Mouse (Mus musculus) midbrain, postnatal 0 days (tissue): ENCODE measurements around the gene Acsl6. TPM values are rescaled to one million over a fixed set of nuclear protein-coding genes. Genes with fewer than 3 reads are reported as not detected.

ENCODE experiments used
- ATAC-seq: fragments of 200-750 bp; cut with Nextera tagmentation; 2 replicates; pipeline ENCODE4 v1.8.0; 2017; ENCODE audit warnings: moderate number of reproducible peaks, mild to moderate bottlenecking, moderate TSS enrichment, moderate library complexity; ENCODE audit not compliant: low FRiP score
- DNase-seq: peaks from one replicate; pipeline ENCODE4 v3.0.0-alpha.2; 2015; ENCODE audit warnings: low spot score
- H3K27ac ChIP-seq: fragments of 300-500 bp; sonication (generic); 2 replicates; pipeline ENCODE4 v1.5.1; 2014; ENCODE audit warnings: low read depth, mild to moderate bottlenecking, low read length, mixed read lengths
- H3K27me3 ChIP-seq: fragments of 300-500 bp; sonication (generic); 2 replicates; pipeline ENCODE4 v1.6.1; 2014; ENCODE audit warnings: low read length, control low read depth, mixed read lengths; ENCODE audit not compliant: insufficient read depth
- H3K36me3 ChIP-seq: fragments of 300-500 bp; sonication (generic); 2 replicates; pipeline ENCODE4 v1.6.1; 2014; ENCODE audit warnings: low read length, control low read depth, mixed read lengths; ENCODE audit not compliant: insufficient read depth
- H3K4me1 ChIP-seq: fragments of 300-500 bp; sonication (generic); 2 replicates; pipeline ENCODE4 v1.6.1; 2014; ENCODE audit warnings: mild to moderate bottlenecking, control low read depth, antibody characterized with exemption, low read length, mixed read lengths; ENCODE audit not compliant: insufficient read depth
- H3K4me2 ChIP-seq: fragments of 300-500 bp; sonication (generic); 2 replicates; pipeline ENCODE4 v1.6.1; 2014; ENCODE audit warnings: low read depth, mild to moderate bottlenecking, low read length, mixed read lengths; ENCODE audit not compliant: poor library complexity, severe bottlenecking
- H3K4me3 ChIP-seq: fragments of 300-500 bp; sonication (generic); 2 replicates; pipeline ENCODE4 v1.5.1; 2014; ENCODE audit warnings: low read depth, mild to moderate bottlenecking, low read length, moderate library complexity
- H3K9ac ChIP-seq: fragments of 300-500 bp; sonication (generic); replicated peaks from 2 replicates; pipeline ENCODE4 v1.6.1; 2014; ENCODE audit warnings: mild to moderate bottlenecking, low read length, moderate library complexity, mixed read lengths; ENCODE audit not compliant: poor library complexity, severe bottlenecking
- H3K9me3 ChIP-seq: fragments of 300-500 bp; sonication (generic); 2 replicates; pipeline ENCODE4 v1.6.1; 2016; ENCODE audit warnings: low read length, control low read depth
- CTCF ChIP-seq: IDR thresholded peaks from 2 replicates; pipeline ENCODE4 v1.5.1; 2016; ENCODE audit warnings: antibody characterized with exemption, mild to moderate bottlenecking
- WGBS: fragments of 180-500 bp; shearing (Covaris S2); extraction: QIAGEN DNeasy Blood & Tissue Kit; methylation state at CpG from one replicate; pipeline ENCODE4 v1.1.7; 2014; 5-methylcytosine and 5-hydroxymethylcytosine counted together
- polyA plus RNA-seq: library from polyadenylated mRNA; unstranded; fragments of >200 nt; fragmentation: Nextera tagmentation; extraction: Ambion mirVana; gene quantifications from 2 replicates; pipeline ENCODE4 v1.2.1, GENCODE M21; 2015
- total RNA-seq: library from RNA; depleted of rRNA; stranded (reverse); fragments of >200 nt; gene quantifications from 2 replicates; pipeline ENCODE4 v1.2.3, GENCODE M21; 2014

Acsl6 gene
- total and polyA plus RNA-seq, 2 experiments from 2014 or later: 52.6 to 64.0 TPM

DNA sequence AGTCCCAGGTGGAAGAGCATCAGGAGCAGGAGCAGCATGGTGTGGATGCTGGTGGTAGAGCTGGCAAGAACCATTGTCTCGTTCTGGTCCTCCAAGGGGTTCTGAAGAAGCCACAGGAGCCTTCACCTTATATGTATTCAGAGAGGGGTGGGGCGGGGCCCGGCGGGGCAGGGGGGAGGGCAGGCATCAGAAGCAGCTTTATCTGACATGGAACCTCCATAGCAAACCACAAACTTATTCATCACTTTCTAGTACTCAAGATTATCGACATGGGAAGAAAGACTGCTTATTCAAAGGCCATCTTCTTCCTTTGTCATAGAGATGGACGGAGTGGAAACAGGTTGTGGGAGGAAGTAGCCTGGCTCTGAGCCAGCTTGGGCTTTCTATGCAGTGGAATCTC, 36.4 kb upstream of the Acsl6 start, which contains the start of gene Il3:
TSS of gene Il3 (minus strand) at position 101 of the 400 bp plus-strand sequence.
- Histone ChIP-seq H3K27ac (no peak within 1 kb of the TSS), H3K27me3 (no peaks in the 10 kb centered on the region), H3K36me3 (no peaks in the 10 kb centered on the region), H3K4me1 (no peaks in the 10 kb centered on the region), H3K9ac (no peak within 1 kb of the TSS), H3K4me3 (no peak within 1 kb of the TSS), H3K9me3 (no peaks in the 10 kb centered on the region), H3K4me2 (no peak within 1 kb of the TSS)
- TF ChIP-seq CTCF: no peak
- DNase-seq (no peak), ATAC-seq (no peak)
- WGBS: 80% methylated on average over 6 of the region's 6 CpGs

DNA sequence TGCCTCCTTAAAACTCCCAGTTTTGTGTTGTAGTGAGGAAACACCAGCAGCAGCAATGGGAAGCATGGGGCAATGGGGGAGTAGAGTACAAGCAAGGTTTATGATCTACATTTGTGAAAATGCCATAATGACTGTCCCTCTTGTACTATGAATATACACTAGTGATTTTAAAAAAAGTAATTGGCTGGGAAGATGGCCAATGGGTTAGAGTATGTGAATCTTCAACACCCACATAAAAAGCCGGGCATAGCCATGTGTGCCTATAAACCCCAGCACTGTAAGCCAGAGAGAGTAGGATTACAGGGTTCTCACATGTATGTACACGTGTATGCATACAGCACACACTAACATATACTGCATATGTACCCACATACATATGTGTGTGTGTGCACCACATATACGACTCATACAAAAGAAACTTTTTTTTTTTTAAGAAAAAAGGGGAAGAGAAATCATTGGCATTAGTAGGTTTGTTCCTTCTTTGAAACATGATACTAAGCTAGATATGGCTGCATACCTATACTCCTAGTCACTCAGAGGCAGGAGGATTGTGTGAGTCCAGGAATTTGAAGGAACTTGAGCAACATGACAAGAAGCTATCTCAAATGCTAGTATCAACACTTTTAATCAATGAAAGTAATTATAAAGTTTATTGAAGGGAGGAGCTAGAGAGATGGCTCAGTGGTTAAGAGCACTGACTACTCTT, 34.3 kb upstream of the Acsl6 start:
- Histone ChIP-seq H3K36me3 (no peaks in the 10 kb centered on the region), H3K9me3 (no peaks in the 10 kb centered on the region), H3K9ac (no peak overlapping the region), H3K4me3 (no peak overlapping the region), H3K27ac (no peak overlapping the region), H3K27me3 (no peaks in the 10 kb centered on the region), H3K4me1 (no peaks in the 10 kb centered on the region), H3K4me2 (no peak overlapping the region)
- DNase-seq (no peak), ATAC-seq (no peak)
- 86% methylated on average over 3 of the region's 3 CpGs for WGBS
- TF ChIP-seq CTCF: no peak

DNA sequence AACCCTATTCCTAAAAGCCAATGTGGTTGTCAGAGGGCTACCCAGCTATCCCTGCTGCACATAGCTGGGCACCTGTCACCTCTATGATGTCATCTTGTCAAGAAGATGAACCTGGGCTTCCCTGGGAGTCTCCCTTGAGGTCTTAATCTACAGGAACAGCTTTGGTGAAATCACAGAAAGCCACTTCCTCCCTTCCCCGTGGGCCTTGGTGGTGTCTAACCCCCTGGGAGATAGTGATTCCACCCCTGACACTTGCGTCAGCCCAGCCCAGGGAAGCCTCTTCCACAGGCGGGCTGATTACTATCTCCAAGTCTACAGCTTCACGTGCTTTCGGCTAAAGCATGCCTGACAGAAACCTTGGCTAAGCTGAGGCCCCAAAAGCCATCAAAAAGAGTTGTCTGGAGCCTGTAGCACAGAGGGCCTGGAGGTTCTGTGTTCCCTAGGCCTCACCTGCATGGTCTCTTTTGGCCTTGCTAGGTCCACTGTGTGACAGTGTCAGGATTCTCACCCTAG, 32.1 kb upstream of the Acsl6 start:
- Histone ChIP-seq H3K9ac (no peak overlapping the region), H3K36me3 (no peaks in the 10 kb centered on the region), H3K27ac (no peak overlapping the region), H3K9me3 (no peaks in the 10 kb centered on the region), H3K4me3 (no peak overlapping the region), H3K4me2 (no peak overlapping the region), H3K27me3 (no peaks in the 10 kb centered on the region), H3K4me1 (no peaks in the 10 kb centered on the region)
- ATAC-seq (no peak), DNase-seq (no peak)
- 84% methylated on average over 5 of the region's 5 CpGs for WGBS
- no peak for TF ChIP-seq CTCF

DNA sequence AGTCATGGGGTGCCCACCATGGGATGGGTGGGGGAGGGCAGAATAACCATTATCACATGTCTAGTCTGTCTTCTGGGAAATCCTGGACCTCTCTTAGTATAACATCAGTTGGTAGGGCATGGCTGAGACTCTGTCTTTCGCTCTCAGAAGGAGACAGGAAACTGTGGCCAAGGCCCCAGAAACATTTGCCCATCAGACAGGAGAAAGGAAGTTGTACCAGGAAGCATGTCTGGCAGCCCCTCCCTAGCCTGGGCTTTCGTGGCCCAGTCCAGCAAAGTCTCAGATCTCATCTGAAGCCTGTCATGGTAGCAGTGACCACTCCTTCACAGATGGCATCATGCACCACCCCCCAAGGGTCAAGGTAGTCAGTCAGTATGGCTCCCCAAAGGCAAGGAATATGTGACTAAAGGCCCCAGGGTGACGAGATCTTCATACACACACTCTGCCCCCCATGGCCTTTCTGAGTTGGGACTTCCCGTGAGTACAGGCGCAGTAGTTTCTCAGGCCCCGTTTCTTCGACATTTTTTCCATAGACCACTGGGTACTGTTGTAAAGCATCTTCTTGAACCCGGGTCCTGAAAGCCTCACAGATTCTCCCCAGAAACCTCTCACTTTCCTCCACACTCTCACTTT, 15.7 kb upstream of the Acsl6 start:
- 88% methylated on average over 8 of the region's 8 CpGs for WGBS
- Histone ChIP-seq H3K27ac (no peak overlapping the region), H3K36me3 (no peaks in the 10 kb centered on the region), H3K27me3 (no peaks in the 10 kb centered on the region), H3K4me1 (no peaks in the 10 kb centered on the region), H3K9me3 (no peaks in the 10 kb centered on the region), H3K4me2 (no peak overlapping the region), H3K4me3 (no peak overlapping the region), H3K9ac (no peak overlapping the region)
- no peak for TF ChIP-seq CTCF
- DNase-seq (no peak), ATAC-seq (no peak)

DNA sequence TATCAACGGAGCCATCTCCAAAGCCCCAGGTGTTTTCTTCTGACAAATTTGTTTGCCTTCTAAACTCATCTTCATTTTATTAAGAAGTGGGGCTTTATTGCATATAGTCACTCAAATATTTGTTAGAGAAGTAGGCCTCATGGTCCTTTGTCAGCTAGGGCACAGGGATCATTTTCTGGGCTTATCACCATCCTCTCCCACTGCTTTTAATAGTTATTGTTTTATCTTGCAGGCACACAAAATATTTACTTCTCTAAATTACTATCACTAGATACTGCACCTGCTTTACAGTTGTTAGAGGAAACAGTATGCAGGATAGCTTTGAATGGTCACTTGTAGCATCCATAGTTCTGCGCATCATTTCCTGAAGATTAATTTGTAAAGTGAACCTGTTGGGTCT, 11.4 kb upstream of the Acsl6 start:
- Histone ChIP-seq H3K9ac (no peak overlapping the region), H3K27ac (no peak overlapping the region), H3K27me3 (no peaks in the 10 kb centered on the region), H3K4me2 (no peak overlapping the region), H3K4me1 (no peaks in the 10 kb centered on the region), H3K36me3 (no peaks in the 10 kb centered on the region), H3K4me3 (no peak overlapping the region), H3K9me3 (no peaks in the 10 kb centered on the region)
- 91% methylated on average over 2 of the region's 2 CpGs for WGBS
- DNase-seq (no peak), ATAC-seq (no peak)
- no peak for TF ChIP-seq CTCF
